Mouse (Mus musculus) adrenal gland, adult 2 months (tissue): ENCODE measurements around the gene Slc6a11. TPM values are rescaled to one million over a fixed set of nuclear protein-coding genes. Genes with fewer than 3 reads are reported as not detected.

Experiments
- DNase-seq: peaks from one replicate; pipeline ENCODE4 v3.0.0; 2021
- long read RNA-seq: library from polyadenylated mRNA; stranded (forward); transcript quantifications from one replicate; pipeline ENCODE4 v2.0.0, GENCODE M21; 2021
- polyA plus RNA-seq: library from polyadenylated mRNA; depleted of rRNA; stranded (reverse); fragments of >200 nt; gene quantifications from 2 replicates; pipeline ENCODE4 v1.2.3, GENCODE M21; 2012; rRNA removed
- total RNA-seq, 2 experiments: library from RNA; stranded (reverse); gene quantifications; 2 replicates each; pipeline ENCODE4 v1.2.3; 2021

Gene Slc6a11
- total RNA-seq, result under 1 TPM in 1 of 2 experiments, not detected in 1; 0.06 TPM
- polyA plus RNA-seq, result 0.02 and 0.13 TPM in 2 replicates
- long read RNA-seq, result 0 reads

- peak; percentile 10 for DNase-seq
These were observed at the start of gene Slc6a11 for GRCm38 (mm10) chr6:114131122-114131872. Slc6a11 (plus strand) TSS chr6:114131241.

- DNase-seq, result peak; percentile 33
These were observed 43.9 kb upstream of the Slc6a11 start for GRCm38 (mm10) chr6:114087106-114087505.

- DNase-seq, result peak; percentile 48
These were observed 41.4 kb upstream of the Slc6a11 start for GRCm38 (mm10) chr6:114089626-114090025.

GRCm38 (mm10) chr6:114092216-114092615, 38.8 kb upstream of the Slc6a11 start:
- DNase-seq, result no peak

GRCm38 (mm10) chr6:114094251-114094650, 36.8 kb upstream of the Slc6a11 start:
- DNase-seq, result no peak

GRCm38 (mm10) chr6:114096574-114096973, 34.5 kb upstream of the Slc6a11 start:
- no peak for DNase-seq

GRCm38 (mm10) chr6:114101923-114102322, 29.1 kb upstream of the Slc6a11 start:
- DNase-seq, result no peak

- DNase-seq, result no peak
These were observed 11.5 kb upstream of the Slc6a11 start for GRCm38 (mm10) chr6:114119507-114119906.

GRCm38 (mm10) chr6:114125530-114125929, 5.5 kb upstream of the Slc6a11 start:
- no peak for DNase-seq

- no peak for DNase-seq
These were observed 1.4 kb downstream of the Slc6a11 start for GRCm38 (mm10) chr6:114132472-114132871.

GRCm38 (mm10) chr6:114132916-114133315, 1.9 kb downstream of the Slc6a11 start:
- DNase-seq, result no peak

GRCm38 (mm10) chr6:114138970-114139369, 7.9 kb downstream of the Slc6a11 start:
- DNase-seq, result no peak

GRCm38 (mm10) chr6:114141481-114141880, 10.4 kb downstream of the Slc6a11 start:
- no peak for DNase-seq

GRCm38 (mm10) chr6:114142480-114142879, 11.4 kb downstream of the Slc6a11 start:
- no peak for DNase-seq

GRCm38 (mm10) chr6:114143544-114143943, 12.5 kb downstream of the Slc6a11 start:
- DNase-seq, result no peak

- DNase-seq, result no peak
These were observed 13.5 kb downstream of the Slc6a11 start for GRCm38 (mm10) chr6:114144447-114145105.

GRCm38 (mm10) chr6:114145650-114146329, 14.7 kb downstream of the Slc6a11 start:
- DNase-seq, result no peak

GRCm38 (mm10) chr6:114155720-114156119, 24.7 kb downstream of the Slc6a11 start:
- DNase-seq, result no peak

GRCm38 (mm10) chr6:114158811-114159210, 27.8 kb downstream of the Slc6a11 start:
- no peak for DNase-seq

- DNase-seq, result no peak
These were observed 29.7 kb downstream of the Slc6a11 start for GRCm38 (mm10) chr6:114160732-114161131.

- no peak for DNase-seq
These were observed 43.0 kb downstream of the Slc6a11 start for GRCm38 (mm10) chr6:114174052-114174397.

GRCm38 (mm10) chr6:114174398-114175140, 43.5 kb downstream of the Slc6a11 start:
- no peak for DNase-seq
